Mouse (Mus musculus): ENCODE data around the gene Prkch. TPM values are rescaled to one million over a fixed set of nuclear protein-coding genes. Genes with fewer than 3 reads are reported as not detected.
"Not testable (repeated sequence)": the region's sequence is repeated elsewhere in the genome, so short reads cannot be mapped to it uniquely, and the experiment has no call there.

The Prkch gene
- total RNA-seq (2021), result 1 to 10 TPM; 3.2 to 3.7 TPM
- long read RNA-seq, experiment 1, transcript Prkch-201 (14 exons, 3,545 nt), result major isoform, 5 of 6 reads
- long read RNA-seq, experiment 1, partial matches to known transcripts, result 0 of 6 reads
- long read RNA-seq, experiment 1, other reads (novel, unspliced or antisense), result 1 of 6 reads
- long read RNA-seq, experiment 2, partial matches to known transcripts, result 0 of 4 reads
- long read RNA-seq, experiment 2, other reads (novel, unspliced or antisense), result 0 of 4 reads

DNA sequence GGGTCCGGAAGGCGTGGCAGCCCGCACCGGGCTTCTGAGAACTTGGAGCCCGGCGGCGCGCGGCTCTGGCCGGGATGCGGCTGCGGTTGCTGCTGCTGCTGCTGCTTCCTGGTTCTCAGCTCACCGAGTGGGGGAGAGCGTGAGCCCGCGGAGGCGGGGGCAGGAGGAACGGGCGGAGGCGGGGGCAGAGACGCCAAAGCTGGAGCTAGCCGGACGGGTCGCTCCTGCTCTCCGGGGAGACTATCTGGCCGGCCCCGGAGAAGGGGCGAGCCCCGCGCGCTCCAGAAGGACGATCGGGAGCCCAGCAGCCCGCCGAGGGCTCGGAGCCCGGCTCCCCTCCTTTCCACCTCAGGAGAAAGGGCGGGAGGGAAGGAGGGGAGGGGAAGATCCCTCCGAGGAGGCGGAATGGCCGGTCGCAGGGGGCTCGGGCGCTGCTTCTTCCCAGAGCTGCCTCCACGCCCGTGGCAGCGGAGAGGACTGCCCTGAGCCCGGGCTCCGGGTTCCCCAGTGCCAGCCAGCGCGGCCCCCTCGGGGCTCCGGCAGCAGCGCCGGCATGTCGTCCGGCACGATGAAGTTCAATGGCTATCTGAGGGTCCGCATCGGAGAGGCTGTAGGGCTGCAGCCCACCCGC lies at the start of gene Prkch:
TSS of gene Prkch (plus strand) at position 187 of the 631 bp plus-strand sequence.
- TF ChIP-seq CTCF (conservative IDR thresholded peaks at IDR 0.05), result peak; percentile 59
- peak within 1 kb of the TSS; percentile 69 for H3K4me3 ChIP-seq
- peak within 1 kb of the TSS; percentile 77 for H3K27ac ChIP-seq
- peak; percentile 52 to 53 for DNase-seq (ENCODE audit: low spot score in 2 of 2)

GRCm38 (mm10) chr12:73537499-73538138 lies 47.0 kb upstream of the Prkch start:
- no peak overlapping the region for H3K4me3 ChIP-seq
- H3K27ac ChIP-seq, result no peak overlapping the region
- DNase-seq (ENCODE audit: low spot score in 2 of 2), result no peak
- TF ChIP-seq CTCF (conservative IDR thresholded peaks at IDR 0.05), result peak; percentile 36

- not testable (repeated sequence) for H3K4me3 ChIP-seq
Measured at GRCm38 (mm10) chr12:73538139-73538508, 46.5 kb upstream of the Prkch start.

GRCm38 (mm10) chr12:73539151-73539550 lies 45.4 kb upstream of the Prkch start:
- no peak overlapping the region for H3K4me3 ChIP-seq
- H3K27ac ChIP-seq, result no peak overlapping the region
- no peak for DNase-seq (ENCODE audit: low spot score in 2 of 2)
- no peak for TF ChIP-seq CTCF (conservative IDR thresholded peaks at IDR 0.05)

More at GRCm38 (mm10) chr12:73538139-73538508, 46.5 kb upstream of the Prkch start:
- H3K27ac ChIP-seq; DNase-seq (ENCODE audit: low spot score in 2 of 2): not testable (repeated sequence)

- no peak for DNase-seq (ENCODE audit: low spot score in 2 of 2)
- Histone ChIP-seq H3K27ac (no peak overlapping the region), H3K4me3 (no peak overlapping the region)
- TF ChIP-seq CTCF (conservative IDR thresholded peaks at IDR 0.05), result no peak
Measured at GRCm38 (mm10) chr12:73540402-73540801, 44.2 kb upstream of the Prkch start.

GRCm38 (mm10) chr12:73543191-73543590 lies 41.4 kb upstream of the Prkch start:
- no peak for TF ChIP-seq CTCF (conservative IDR thresholded peaks at IDR 0.05)
- DNase-seq (ENCODE audit: low spot score in 2 of 2), result no peak
- Histone ChIP-seq H3K27ac (no peak overlapping the region), H3K4me3 (no peak overlapping the region)

DNA sequence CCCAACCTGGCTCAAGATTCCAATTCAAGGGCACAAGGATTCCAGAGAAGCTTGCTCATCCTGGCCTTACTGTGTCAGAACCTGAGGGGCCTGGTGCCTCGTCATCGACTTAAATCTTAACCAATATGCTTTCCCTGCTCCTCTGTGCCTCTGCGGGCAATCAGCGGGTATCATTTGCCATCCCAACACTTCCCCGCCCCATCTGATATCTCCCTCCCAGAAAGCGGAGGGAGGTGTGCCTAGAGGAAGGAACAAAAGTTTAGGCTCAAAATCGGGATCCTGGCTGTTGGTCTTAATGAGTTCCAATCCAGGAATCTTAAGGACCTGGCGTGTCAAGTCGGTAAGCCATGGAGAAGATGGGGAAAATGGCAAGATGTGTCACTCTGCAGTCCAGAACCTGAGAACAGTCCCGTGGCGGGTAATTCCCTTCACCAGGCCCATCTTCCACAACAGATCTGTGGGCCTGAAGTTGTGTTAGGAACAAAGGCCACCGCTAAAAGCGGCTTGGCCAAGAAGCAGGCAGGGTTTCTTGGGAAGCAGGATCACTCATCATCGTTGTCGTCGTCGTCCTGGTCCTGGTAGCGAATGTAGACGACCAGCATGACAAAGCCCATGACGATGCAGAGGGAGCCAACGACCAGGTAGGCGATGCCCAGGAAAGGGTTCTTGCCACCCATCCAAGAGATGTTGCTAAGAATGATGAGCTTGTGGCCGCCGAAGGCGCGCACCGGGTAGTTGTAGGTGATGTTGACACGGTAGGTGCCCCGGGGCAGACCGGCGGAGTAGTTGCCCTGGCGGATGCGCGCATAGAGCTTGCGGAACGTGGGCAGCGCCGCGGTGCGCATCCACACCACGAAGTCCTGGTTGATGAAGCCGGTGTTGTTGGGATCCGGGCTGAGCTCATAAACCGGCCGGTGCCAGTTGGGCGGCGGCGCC lies 39.6 kb upstream of the Prkch start:
- Histone ChIP-seq H3K27ac (no peak overlapping the region), H3K4me3 (peak overlapping the region; percentile 41; the same call in 1 of the 2 replicates)
- no peak for DNase-seq (ENCODE audit: low spot score in 2 of 2)
- TF ChIP-seq CTCF (conservative IDR thresholded peaks at IDR 0.05), result no peak

- no peak overlapping the region for H3K27ac ChIP-seq
- peak overlapping the region; percentile 41 for H3K4me3 ChIP-seq
- DNase-seq (ENCODE audit: low spot score in 2 of 2), result no peak
- TF ChIP-seq CTCF (conservative IDR thresholded peaks at IDR 0.05), result no peak; the same call in 1 of the 2 replicates
Measured at GRCm38 (mm10) chr12:73545672-73546085, 38.9 kb upstream of the Prkch start.

DNA sequence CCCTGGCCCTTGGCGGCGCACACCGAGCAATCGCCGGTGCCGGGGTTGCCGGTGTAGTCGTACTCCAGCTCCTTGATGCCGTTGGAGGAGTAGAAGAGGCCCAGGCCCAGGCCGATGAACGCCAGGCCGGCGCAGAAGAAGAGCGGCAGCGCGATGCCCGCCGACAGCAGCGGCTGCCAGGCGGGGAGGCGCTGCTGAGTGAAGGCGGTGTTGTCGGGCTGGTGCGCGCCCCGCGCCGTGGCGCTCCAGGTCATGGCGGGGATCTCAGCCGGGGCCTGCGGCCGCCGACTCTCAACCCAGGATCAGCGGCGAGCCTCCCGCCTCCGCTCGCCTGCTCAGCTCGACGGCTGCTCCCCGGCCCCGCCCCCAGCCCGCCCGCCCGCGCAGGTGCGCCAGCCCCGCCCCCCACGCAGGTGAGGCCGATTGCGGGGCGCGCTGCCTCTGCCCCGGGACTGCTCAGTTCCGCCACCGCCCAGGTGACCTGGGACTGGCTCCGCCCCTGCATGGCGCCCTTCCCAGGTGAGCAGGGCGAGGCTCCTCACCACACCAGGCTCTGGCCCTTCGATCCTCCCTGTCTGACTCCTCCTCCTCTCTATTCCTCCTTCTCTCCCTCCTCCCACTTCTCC lies 38.4 kb upstream of the Prkch start, which contains the start of gene Tmem30b:
TSS of gene Tmem30b (minus strand) at position 307 of the 626 bp plus-strand sequence.
- no peak for DNase-seq (ENCODE audit: low spot score in 2 of 2)
- no peak within 1 kb of the TSS for H3K27ac ChIP-seq
- H3K4me3 ChIP-seq, result peak within 1 kb of the TSS; percentile 41
- TF ChIP-seq CTCF (conservative IDR thresholded peaks at IDR 0.05), result no peak

DNA sequence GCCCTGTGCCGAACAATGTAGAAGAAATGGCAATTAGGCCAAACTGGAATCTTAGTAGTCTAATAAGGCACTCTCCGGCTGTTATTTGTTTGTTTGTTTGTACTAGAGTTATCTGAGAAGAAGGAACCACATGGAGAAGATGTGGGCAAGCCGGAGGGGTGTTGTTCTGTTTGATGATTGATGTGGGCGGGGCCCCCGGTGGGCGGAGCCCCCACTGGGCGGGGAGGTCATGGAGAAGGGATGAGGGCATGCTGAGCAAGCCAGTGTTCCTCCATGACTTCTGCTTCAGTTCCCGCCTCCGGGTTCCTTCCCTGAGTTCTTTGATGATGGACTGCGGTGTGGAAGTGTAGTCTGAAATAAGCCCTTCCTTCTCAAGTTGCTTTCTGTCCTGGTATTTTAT lies 37.0 kb upstream of the Prkch start:
- TF ChIP-seq CTCF (conservative IDR thresholded peaks at IDR 0.05), result no peak
- Histone ChIP-seq H3K4me3 (no peak overlapping the region), H3K27ac (no peak overlapping the region)
- no peak for DNase-seq (ENCODE audit: low spot score in 2 of 2)

- no peak for DNase-seq (ENCODE audit: low spot score in 2 of 2)
- no peak for TF ChIP-seq CTCF (conservative IDR thresholded peaks at IDR 0.05)
- Histone ChIP-seq H3K27ac (no peak overlapping the region), H3K4me3 (no peak overlapping the region)
Measured at GRCm38 (mm10) chr12:73548259-73548658, 36.3 kb upstream of the Prkch start.

DNA sequence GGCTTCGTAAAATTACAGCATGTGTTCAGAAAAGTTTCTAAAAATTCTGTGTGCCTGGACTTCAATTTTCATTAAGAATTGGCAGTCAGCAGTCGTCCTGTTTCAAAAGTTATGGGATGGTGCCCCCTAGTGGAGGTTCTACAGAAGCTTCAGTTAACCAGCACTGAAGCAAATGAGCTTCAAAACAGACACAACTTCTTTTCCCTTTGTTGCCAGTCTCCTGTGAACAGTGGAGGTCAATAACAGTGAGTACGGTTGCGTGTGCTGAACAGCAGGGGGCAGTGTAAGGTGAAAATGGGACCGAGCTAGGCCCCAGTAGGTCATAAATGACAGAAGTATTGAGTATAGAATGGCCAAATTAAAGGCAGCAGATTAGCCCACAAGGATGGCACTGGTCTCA lies 30.4 kb upstream of the Prkch start:
- peak; percentile 67 to 83 for DNase-seq (ENCODE audit: low spot score in 2 of 2)
- peak; percentile 92 for TF ChIP-seq CTCF (conservative IDR thresholded peaks at IDR 0.05)
- H3K27ac ChIP-seq, result no peak overlapping the region
- H3K4me3 ChIP-seq, result no peak overlapping the region

Measured in layer of hippocampus, adult 2 months (tissue).